Mouse (Mus musculus): ENCODE data around the gene Gm17542.
"Not testable (repeated sequence)": the region's sequence is repeated elsewhere in the genome, so short reads cannot be mapped to it uniquely, and the experiment has no call there.

The Gm17542 gene

DNA sequence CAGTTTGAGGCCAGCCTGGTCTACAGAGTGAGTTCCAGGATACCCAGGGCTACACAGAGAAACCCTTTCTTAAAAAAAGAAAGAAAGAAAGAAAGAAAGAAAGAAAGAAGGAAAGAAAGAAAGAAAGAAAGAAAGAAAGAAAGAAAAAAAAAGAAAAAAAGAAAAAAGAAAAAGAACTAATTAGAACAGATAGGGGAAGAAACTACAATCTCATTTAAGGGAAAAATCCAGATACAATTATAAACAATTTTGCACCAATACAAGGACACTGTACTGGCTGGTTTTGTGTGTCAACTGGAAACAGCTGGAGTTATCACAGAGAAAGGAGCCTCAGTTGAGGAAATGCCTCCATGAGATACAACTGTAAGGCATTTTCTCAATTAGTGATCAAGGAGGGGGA, at the start of gene Gm17542:
Gene Gm17542, minus strand, starts transcription at position 101 of the 400 bp plus-strand sequence.
- CTCF ChIA-PET, POLR2A ChIA-PET: not testable (repeated sequence)

- CTCF ChIA-PET: interaction anchor here in 1 of 4 experiments (1.1 kb wide), 1 partner anchor 180 kb away, joined by 3 read pairs; no protein-coding TSS in a partner anchor
- POLR2A ChIA-PET: no interaction called here
Observed at GRCm38 (mm10) chr10:58739779-58740178, 21.8 kb upstream of the Gm17542 start.

GRCm38 (mm10) chr10:58738152-58738551, 20.1 kb upstream of the Gm17542 start:
- ChIA-PET CTCF (no interaction called here), POLR2A (no interaction called here)

DNA sequence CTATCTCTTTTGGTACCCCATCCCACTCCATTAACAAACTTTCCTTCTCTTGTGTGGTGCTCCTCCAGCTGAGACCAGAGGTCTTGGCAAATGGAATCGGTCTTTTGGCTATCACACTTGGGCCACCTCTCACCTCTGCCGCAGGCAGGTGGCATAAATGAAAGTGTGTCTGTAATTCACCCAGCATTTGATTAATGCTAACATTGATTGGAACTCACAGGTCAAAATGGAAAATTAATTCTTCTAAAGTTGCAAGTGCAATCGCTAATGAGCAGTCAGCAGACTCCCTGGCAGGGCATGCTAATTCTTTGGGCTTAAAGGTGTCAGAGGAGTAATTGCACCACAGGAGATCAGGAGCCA, 3.2 kb downstream of the Gm17542 start:
- CTCF ChIA-PET: no interaction called here
- POLR2A ChIA-PET: no interaction called here

DNA sequence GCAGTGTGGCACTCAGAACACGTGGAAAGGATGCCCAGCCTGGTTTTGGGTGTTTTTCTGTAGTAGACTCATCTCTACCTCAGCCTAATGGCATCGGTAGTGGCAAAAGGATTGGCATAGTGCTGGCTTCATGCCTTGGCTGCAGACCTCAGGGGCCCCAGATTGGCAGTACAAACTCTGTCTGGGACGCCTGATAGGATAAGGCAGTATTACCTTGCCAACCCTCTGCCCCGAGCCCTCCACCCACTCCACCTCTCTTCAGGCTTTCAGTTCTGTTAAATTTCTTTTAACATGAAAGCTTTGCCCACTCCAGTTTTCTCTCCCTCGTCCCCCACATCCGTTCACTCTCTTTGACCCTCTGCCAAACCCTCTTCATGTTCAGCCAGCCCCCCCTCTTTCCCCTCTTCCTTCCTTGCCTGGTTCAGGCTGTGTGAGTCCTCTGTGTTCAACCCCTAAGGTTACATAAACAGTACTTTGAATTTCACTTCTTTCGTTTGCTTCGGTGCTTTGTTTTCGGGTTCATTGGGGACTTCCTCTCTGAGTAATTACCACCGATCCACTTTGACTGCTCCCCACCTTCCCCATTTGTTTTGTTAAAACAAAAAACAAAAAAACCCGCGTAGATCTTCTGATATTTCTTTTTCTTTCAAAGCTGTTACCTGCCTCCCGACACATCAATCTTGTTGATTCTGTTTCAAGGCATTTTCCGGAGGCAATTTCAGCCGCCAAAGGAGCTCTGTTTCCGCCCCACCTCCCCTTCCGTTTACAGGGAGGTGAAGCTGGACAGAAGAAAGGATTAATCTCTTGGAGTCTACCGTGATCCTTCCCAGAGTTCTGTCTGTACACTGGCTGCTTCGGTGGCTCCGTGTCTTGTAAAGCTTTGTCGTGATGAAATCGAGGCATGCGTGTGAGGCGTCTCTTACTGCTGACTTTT, 3.9 kb downstream of the Gm17542 start:
- ChIA-PET CTCF (no interaction called here), POLR2A (no interaction called here)

- ChIA-PET CTCF (no interaction called here), POLR2A (no interaction called here)
Observed at GRCm38 (mm10) chr10:58713225-58713624, 4.8 kb downstream of the Gm17542 start.

DNA sequence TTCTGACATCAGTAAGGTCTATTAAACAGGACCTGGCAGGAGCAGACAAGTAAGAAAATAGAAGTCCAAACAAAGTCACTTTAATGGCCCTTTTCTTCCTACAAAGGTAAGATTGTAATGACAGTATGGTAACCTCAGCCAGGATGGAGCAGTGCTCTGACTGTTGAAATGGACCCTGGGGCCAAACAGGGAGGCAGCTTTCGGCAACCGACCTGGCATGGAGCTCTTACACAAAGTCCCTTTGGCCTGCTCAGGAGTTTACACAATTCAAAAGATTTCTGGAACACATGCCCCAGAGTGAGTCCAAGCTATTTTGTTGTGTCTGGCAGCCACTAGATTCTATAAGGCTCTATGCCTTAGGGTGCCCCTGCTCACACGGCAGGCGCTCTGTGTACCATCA, 9.0 kb downstream of the Gm17542 start:
- ChIA-PET CTCF (no interaction called here), POLR2A (no interaction called here)

- POLR2A ChIA-PET: interaction anchor here in 1 of 4 experiments (0.7 kb wide), 1 partner anchor 634 kb away, joined by 8 read pairs; no protein-coding TSS in a partner anchor
- CTCF ChIA-PET: no interaction called here
Observed at GRCm38 (mm10) chr10:58700578-58700977, 17.4 kb downstream of the Gm17542 start.

DNA sequence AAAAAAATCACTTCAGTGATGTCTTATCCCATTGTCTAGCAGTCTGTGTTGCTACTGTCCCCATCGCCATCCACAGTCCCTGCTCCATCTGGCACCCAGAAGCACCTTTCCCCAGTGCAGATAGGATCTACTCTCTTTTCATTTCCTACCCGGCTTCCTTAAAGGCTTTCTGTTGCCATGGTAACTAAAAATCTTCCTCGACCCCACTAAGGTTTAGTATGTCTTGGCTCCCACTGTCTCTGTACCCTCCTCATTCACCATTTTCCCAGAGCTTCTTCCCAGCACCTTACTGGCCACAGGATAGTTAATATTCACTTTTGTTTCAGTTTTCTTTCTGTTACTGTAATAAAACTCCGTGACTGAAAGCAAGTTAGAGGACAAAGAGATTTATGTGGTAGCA, 17.9 kb downstream of the Gm17542 start:
- CTCF ChIA-PET: no interaction called here
- POLR2A ChIA-PET: interaction anchor here in 1 of 4 experiments (0.7 kb wide), 1 partner anchor 635 kb away, joined by 8 read pairs; no protein-coding TSS in a partner anchor

DNA sequence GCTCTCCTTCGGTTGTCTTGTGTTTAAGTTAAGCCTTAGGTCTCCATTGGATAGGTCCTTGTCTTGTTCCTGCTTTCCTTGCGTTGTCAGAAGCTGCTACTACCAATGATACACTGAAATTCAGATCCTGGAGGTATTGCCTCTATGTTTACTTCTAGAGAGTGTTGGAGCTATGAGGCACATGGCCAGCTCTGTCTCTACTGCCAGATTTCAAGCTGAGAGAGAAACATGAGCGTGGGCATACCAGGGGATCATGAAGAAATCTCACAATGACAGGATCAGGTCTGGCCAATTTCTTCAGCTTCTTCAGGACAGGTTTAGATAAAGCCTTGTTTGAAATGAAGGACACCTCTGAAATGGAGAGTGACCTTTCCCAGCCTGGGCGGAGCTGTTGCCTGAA, 19.1 kb downstream of the Gm17542 start:
- CTCF ChIA-PET: interaction anchor here in 1 of 4 experiments (1.8 kb wide), 1 partner anchor 23 kb away, joined by 6 read pairs; the partner anchor contains the start of gene Edar
- POLR2A ChIA-PET: interaction anchor here in 1 of 4 experiments (0.6 kb wide), 1 partner anchor 91 kb away, joined by 6 read pairs; no protein-coding TSS in a partner anchor

DNA sequence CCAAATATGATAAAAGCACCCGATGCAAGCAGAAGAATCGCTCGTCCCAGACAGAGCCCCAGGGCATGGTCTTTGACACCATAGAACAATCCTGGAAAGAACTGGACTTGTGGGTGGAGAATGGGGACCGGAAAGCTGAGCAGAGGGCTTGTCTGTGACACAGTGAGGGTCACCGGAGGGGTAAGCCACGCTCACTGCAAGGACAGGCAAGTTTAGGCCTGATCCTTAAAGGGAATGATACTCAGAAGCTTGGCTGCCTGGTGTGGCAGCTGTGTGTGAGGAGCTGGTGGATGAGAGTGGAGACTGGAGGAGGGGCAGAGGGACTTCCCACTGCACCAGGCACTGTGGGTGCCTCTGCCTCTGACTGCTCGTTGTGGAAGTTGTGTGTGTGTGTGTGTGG, 27.0 kb downstream of the Gm17542 start:
- ChIA-PET CTCF (interaction anchor here in 2 of 4 experiments (0.6 to 1.9 kb wide), 2 partner anchors 16 to 18 kb away, joined by 4 to 6 read pairs; partner anchors contain the start of gene Edar (in 1 of the 2)), POLR2A (interaction anchor here in 1 of 4 experiments (1.2 kb wide), 1 partner anchor 14 kb away, joined by 3 read pairs; no protein-coding TSS in a partner anchor)

DNA sequence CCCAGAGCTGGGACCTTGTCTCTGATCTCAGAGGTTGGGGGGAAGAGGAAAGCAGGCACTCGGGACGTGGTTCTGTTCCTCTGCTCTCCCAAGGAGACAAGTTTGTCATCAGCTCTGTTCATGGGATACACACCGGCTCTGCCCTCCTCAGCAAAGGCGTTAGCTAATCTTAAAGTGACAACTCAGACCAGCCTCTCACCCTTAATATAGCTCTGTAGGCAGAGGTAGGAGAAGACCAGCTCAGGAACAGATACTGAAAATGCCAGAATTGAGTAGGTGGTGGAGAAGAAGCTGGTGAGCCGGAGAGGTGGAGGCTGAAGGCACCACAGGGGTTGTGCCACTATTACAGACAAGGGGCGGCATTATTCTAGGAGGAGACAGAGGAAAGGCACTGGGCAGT, 38.7 kb downstream of the Gm17542 start:
- POLR2A ChIA-PET: no interaction called here
- CTCF ChIA-PET: interaction anchor here in 1 of 4 experiments (0.6 kb wide), 1 partner anchor 19 kb away, joined by 3 read pairs; no protein-coding TSS in a partner anchor

DNA sequence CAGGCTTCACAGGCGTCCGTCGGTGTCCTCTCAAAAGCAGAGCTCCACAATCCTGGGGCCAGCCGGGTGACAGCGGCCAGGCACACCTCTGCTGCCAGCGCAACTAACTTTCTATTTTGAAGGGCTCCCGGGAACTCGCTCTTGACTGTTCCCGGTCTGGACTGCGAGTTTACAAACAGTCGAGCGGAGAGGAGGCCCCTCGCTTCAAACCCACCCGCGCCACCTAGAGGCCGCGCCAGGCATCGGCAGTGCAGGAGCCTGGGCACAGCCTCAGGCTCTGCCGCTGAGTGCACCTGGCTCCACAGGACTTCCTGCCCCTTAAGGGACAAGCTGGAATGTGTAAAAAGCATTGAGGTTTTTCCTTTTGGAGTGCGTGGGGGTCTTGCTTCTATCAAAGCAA, 42.5 kb downstream of the Gm17542 start, which contains the start of gene Edar:
Gene Edar, minus strand, starts transcription at position 122 of the 400 bp plus-strand sequence.
- POLR2A ChIA-PET: interaction anchor here in 2 of 4 experiments (1.0 to 1.2 kb wide), 2 partner anchors 23 to 116 kb away, joined by 3 read pairs; no protein-coding TSS in a partner anchor
- CTCF ChIA-PET: interaction anchor here in 3 of 4 experiments (0.5 to 1.4 kb wide), 6 partner anchors 16 to 117 kb away, joined by 3 to 6 read pairs (median 3); no protein-coding TSS in a partner anchor

- ChIA-PET POLR2A (interaction anchor here in 2 of 4 experiments (0.7 to 0.9 kb wide), 3 partner anchors 15 to 142 kb away, joined by 3 read pairs; no protein-coding TSS in a partner anchor), CTCF (interaction anchor here (0.5 to 1.8 kb wide), 31 partner anchors 9 to 615 kb away, joined by 3 to 6 read pairs (median 3); no protein-coding TSS in a partner anchor)
Observed at GRCm38 (mm10) chr10:58673278-58674061, 44.5 kb downstream of the Gm17542 start.

- POLR2A ChIA-PET: interaction anchor here in 1 of 4 experiments (0.7 kb wide), 1 partner anchor 142 kb away, joined by 3 read pairs; no protein-coding TSS in a partner anchor
- CTCF ChIA-PET: interaction anchor here (0.6 to 1.8 kb wide), 22 partner anchors 8 to 1363 kb away, joined by 3 to 6 read pairs (median 4); no protein-coding TSS in a partner anchor
Observed at GRCm38 (mm10) chr10:58672557-58673277, 45.3 kb downstream of the Gm17542 start.

GRCm38 (mm10) chr10:58663868-58664267, 54.1 kb downstream of the Gm17542 start:
- POLR2A ChIA-PET: no interaction called here
- CTCF ChIA-PET: interaction anchor here in 1 of 4 experiments (1.3 kb wide), 1 partner anchor 10 kb away, joined by 4 read pairs; no protein-coding TSS in a partner anchor

Data from embryonic stem cell, embryonic (primary cell).